13 mouse cellular contexts compared by ENCODE assay signal in genomic region chr19:49374295-49374694, GRCm38 (mm10).
DNase-seq lines count a peak whose midpoint lies in the region.
"Had no signal": no experiment of that assay in that cellular context is flagged by ENCODE, and none has a peak within 500 bp of the region (broad histone marks: within the 10 kb centered on the region; RNA-seq: fewer than 3 reads in every experiment).

No protein-coding gene starts in this region.

- DNase-seq in frontal cortex, postnatal 36 days (ENCODE audit: low spot score in 2 of 2) = peak; percentile 7 to 28
- DNase-seq in frontal cortex, postnatal 14 days (ENCODE audit: low spot score in 2 of 2) = no peak
- peak; percentile 44 for DNase-seq in brain, adult 2 months (ENCODE audit: low read depth, low spot score)
- DNase-seq in telencephalon, adult 2 months (ENCODE audit: low read depth, low spot score) = peak; percentile 47
- no peak for DNase-seq in layer of hippocampus, adult 11-12 months (ENCODE audit: low spot score)
- DNase-seq: adrenal gland, adult 2 months; adrenal gland, postnatal 10 days; adrenal gland, postnatal 25 days; cerebellum, adult 11-12 months; cerebellum, adult 2 months; cerebellum, adult 9-10 months; cerebellum, postnatal 10 days; cerebellum, postnatal 25 days had no signal

Comparison
In these comparisons a context has a peak if more than half of its experiments do, and no peak if none do; other contexts are left out.
1. DNase-seq: peak in frontal cortex, postnatal 36 days (2 of 2), brain, adult 2 months (single experiment) and telencephalon, adult 2 months (single experiment); none in frontal cortex, postnatal 14 days (0 of 2) and layer of hippocampus, adult 11-12 months (single experiment).